Mouse (Mus musculus): ENCODE measurements around the gene Ppp1ca.

- TF ChIP-seq CTCF (IDR thresholded peaks at IDR 0.05; ENCODE audit: low read depth, low read length) = no peak
- TF ChIP-seq GATA1 (IDR thresholded peaks at IDR 0.05; ENCODE audit: borderline replicate concordance, low read length) = no peak
- TF ChIP-seq POLR2AphosphoS5 (IDR thresholded peaks at IDR 0.05; ENCODE audit: insufficient replicate concordance, low read depth, low read length) = no peak
- TF ChIP-seq TAL1 (conservative IDR thresholded peaks at IDR 0.05; ENCODE audit: low read depth, low read length) = no peak
Observed at GRCm38 (mm10) chr19:4193129-4193528, 1.3 kb downstream of the Ppp1ca start.

Data from G1E (cell line).